Mouse (Mus musculus) kidney, postnatal 0 days (tissue): ENCODE data around the gene Hspa2. TPM values are rescaled to one million over a fixed set of nuclear protein-coding genes. Genes with fewer than 3 reads are reported as not detected.
A peak's percentile ranks its signal among the peaks of the same experiment; 100 is the strongest.

Source experiments
- ATAC-seq: fragments of 200-750 bp; cut with Nextera tagmentation; replicated peaks from 2 replicates; pipeline ENCODE4 v1.8.0; 2017; ENCODE audit warnings: low read depth, moderate number of reproducible peaks, moderate TSS enrichment, moderate library complexity; ENCODE audit not compliant: low FRiP score
- DNase-seq: peaks from one replicate; pipeline ENCODE4 v3.0.0-alpha.2; 2016; ENCODE audit warnings: low spot score
- H3K27ac ChIP-seq: fragments of 300-500 bp; sonication (generic); 2 replicates; pipeline ENCODE4 v1.5.1; 2014; ENCODE audit warnings: mild to moderate bottlenecking
- H3K27me3 ChIP-seq: fragments of 300-500 bp; sonication (generic); 2 replicates; pipeline ENCODE4 v1.6.1; 2014; ENCODE audit warnings: low read length, mixed read lengths; ENCODE audit not compliant: insufficient read depth
- H3K36me3 ChIP-seq: fragments of 300-500 bp; sonication (generic); 2 replicates; pipeline ENCODE4 v1.6.1; 2014; ENCODE audit warnings: low read length, mixed read lengths; ENCODE audit not compliant: insufficient read depth
- H3K4me1 ChIP-seq: fragments of 300-500 bp; sonication (generic); replicated peaks from 2 replicates; pipeline ENCODE4 v1.6.1; 2014; ENCODE audit warnings: antibody characterized with exemption, low read length, mixed read lengths; ENCODE audit not compliant: insufficient read depth
- H3K4me2 ChIP-seq: fragments of 300-500 bp; sonication (generic); 2 replicates; pipeline ENCODE4 v1.6.1; 2014; ENCODE audit warnings: mild to moderate bottlenecking, low read length, moderate library complexity, mixed read lengths
- H3K4me3 ChIP-seq: fragments of 300-500 bp; sonication (generic); replicated peaks from 2 replicates; pipeline ENCODE4 v1.5.1; 2014; ENCODE audit warnings: low read depth, low read length
- H3K9ac ChIP-seq: fragments of 300-500 bp; sonication (generic); 2 replicates; pipeline ENCODE4 v1.6.1; 2014; ENCODE audit warnings: low read depth, low read length
- H3K9me3 ChIP-seq: fragments of 300-500 bp; sonication (generic); replicated peaks from 2 replicates; pipeline ENCODE4 v1.6.1; 2016; ENCODE audit warnings: low read length, inconsistent platforms, mixed read lengths
- CTCF ChIP-seq: IDR thresholded peaks from 2 replicates; pipeline ENCODE4 v1.5.1; 2016; ENCODE audit warnings: antibody characterized with exemption, low read depth, mild to moderate bottlenecking, moderate library complexity
- WGBS: fragments of 180-500 bp; shearing (Covaris S2); extraction: QIAGEN DNeasy Blood & Tissue Kit; methylation state at CpG from one replicate; pipeline ENCODE4 v1.1.7; 2014; 5-methylcytosine and 5-hydroxymethylcytosine counted together
- polyA plus RNA-seq: library from polyadenylated mRNA; unstranded; fragments of >200 nt; fragmentation: Nextera tagmentation; extraction: Ambion mirVana; gene quantifications from 2 replicates; pipeline ENCODE4 v1.2.1, GENCODE M21; 2015

Gene Hspa2
- 12.4 and 14.6 TPM in 2 replicates for polyA plus RNA-seq

- 0 out of 2 replicates have a peak, but pooled peaks have one; percentile 2 for TF ChIP-seq CTCF
- H3K4me2 ChIP-seq = peak within 1 kb of the TSS; percentile 90
- H3K36me3 ChIP-seq = no peaks in the 10 kb centered on the region
- H3K4me3 ChIP-seq = peak within 1 kb of the TSS; percentile 78
- H3K9me3 ChIP-seq = no peaks in the 10 kb centered on the region
- WGBS = under 1% methylated on average over 54 of the region's 54 CpGs
- ATAC-seq (peak; percentile 99), DNase-seq (peak; percentile 99)
- H3K9ac ChIP-seq = peak within 1 kb of the TSS; percentile 77
- peaks cover 14% of the 10 kb centered on the region for H3K4me1 ChIP-seq
- H3K27me3 ChIP-seq = 0 out of 2 replicates have a peak, but pooled peaks cover 5% of the 10 kb centered on the region
- peak within 1 kb of the TSS; percentile 94 for H3K27ac ChIP-seq
Measured at GRCm38 (mm10) chr12:76403886-76404537, at the start of gene Hspa2. Gene Hspa2, plus strand, starts transcription at chr12:76404176.

- no peak for TF ChIP-seq CTCF
- WGBS = 64% methylated on average over 1 of the region's 1 CpGs
- H3K36me3 ChIP-seq = no peaks in the 10 kb centered on the region
Measured at GRCm38 (mm10) chr12:76360868-76361267, 43.1 kb upstream of the Hspa2 start.

GRCm38 (mm10) chr12:76361405-76362302, 42.3 kb upstream of the Hspa2 start:
- H3K27me3 ChIP-seq = no peaks in the 10 kb centered on the region
- H3K36me3 ChIP-seq = no peaks in the 10 kb centered on the region
- 45% methylated on average over 9 of the region's 9 CpGs for WGBS
- H3K9me3 ChIP-seq = no peaks in the 10 kb centered on the region
- TF ChIP-seq CTCF = no peak
- DNase-seq (peak; percentile 53), ATAC-seq (no peak)
- no peak overlapping the region for H3K27ac ChIP-seq
- no peak overlapping the region for H3K4me3 ChIP-seq
- no peak overlapping the region for H3K4me2 ChIP-seq
- H3K9ac ChIP-seq = no peak overlapping the region
- H3K4me1 ChIP-seq = no peaks in the 10 kb centered on the region

More at GRCm38 (mm10) chr12:76360868-76361267, 43.1 kb upstream of the Hspa2 start:
- H3K4me2 ChIP-seq = no peak overlapping the region
- H3K27ac ChIP-seq = no peak overlapping the region
- DNase-seq (no peak), ATAC-seq (no peak)
- H3K9ac ChIP-seq = no peak overlapping the region
- no peak overlapping the region for H3K4me3 ChIP-seq
- no peaks in the 10 kb centered on the region for H3K4me1 ChIP-seq
- no peaks in the 10 kb centered on the region for H3K9me3 ChIP-seq
- H3K27me3 ChIP-seq = no peaks in the 10 kb centered on the region

- ATAC-seq = no peak
- no peaks in the 10 kb centered on the region for H3K27me3 ChIP-seq
- no peak overlapping the region for H3K4me2 ChIP-seq
- 80% methylated on average over 9 of the region's 9 CpGs for WGBS
- H3K4me3 ChIP-seq = no peak overlapping the region
- no peaks in the 10 kb centered on the region for H3K9me3 ChIP-seq
- H3K27ac ChIP-seq = no peak overlapping the region
- no peak for TF ChIP-seq CTCF
- no peaks in the 10 kb centered on the region for H3K36me3 ChIP-seq
- H3K4me1 ChIP-seq = peaks cover 4% of the 10 kb centered on the region; the same call in 1 of the 2 replicates
- no peak for DNase-seq
- H3K9ac ChIP-seq = no peak overlapping the region
Measured at GRCm38 (mm10) chr12:76362303-76362676, 41.7 kb upstream of the Hspa2 start.

- Histone ChIP-seq H3K27ac (no peak overlapping the region), H3K4me3 (no peak overlapping the region), H3K27me3 (no peaks in the 10 kb centered on the region), H3K36me3 (no peaks in the 10 kb centered on the region), H3K9me3 (no peaks in the 10 kb centered on the region), H3K4me2 (no peak overlapping the region), H3K9ac (no peak overlapping the region), H3K4me1 (peaks cover 16% of the 10 kb centered on the region; the same call in 1 of the 2 replicates)
- no peak for ATAC-seq
- 74% methylated on average over 3 of the region's 3 CpGs for WGBS
- no peak for TF ChIP-seq CTCF
- no peak for DNase-seq
Measured at GRCm38 (mm10) chr12:76366276-76366675, 37.7 kb upstream of the Hspa2 start.
